Mouse (Mus musculus) CH12.LX (cell line): ENCODE results near the gene Colq. TPM values are rescaled to one million over a fixed set of nuclear protein-coding genes. Genes with fewer than 3 reads are reported as not detected.

Experiments
- DNase-seq: peaks from one replicate; pipeline ENCODE4 v3.0.0-alpha.2; 2013; ENCODE audit errors: extremely low read depth
- H3K27ac ChIP-seq: 2 replicates; pipeline ENCODE4 v1.5.1; 2012; ENCODE audit warnings: low read depth, mild to moderate bottlenecking, control low read depth, moderate library complexity; ENCODE audit not compliant: insufficient read depth
- H3K27me3 ChIP-seq: replicated peaks from 2 replicates; pipeline ENCODE3; 2012; ENCODE audit warnings: inconsistent platforms
- H3K36me3 ChIP-seq, 2 experiments: replicated peaks in 1 of 2; 2 replicates each; pipeline versions ENCODE3 to v1.6.1; 2012; ENCODE audit warnings: inconsistent platforms in 1 of 2, low read length in 1 of 2, mild to moderate bottlenecking in 1 of 2, mixed read lengths in 1 of 2, moderate library complexity in 1 of 2; ENCODE audit not compliant: control insufficient read depth in 1 of 2, insufficient read depth in 1 of 2
- H3K4me1 ChIP-seq, 2 experiments: 2 replicates each; pipeline ENCODE4 v1.6.1; 2012; ENCODE audit warnings: inconsistent platforms in 1 of 2, moderate library complexity in 1 of 2; ENCODE audit not compliant: insufficient read depth in 2 of 2, control insufficient read depth in 1 of 2
- H3K4me2 ChIP-seq: 2 replicates; pipeline ENCODE4 v1.6.1; 2012; ENCODE audit warnings: low read depth, mild to moderate bottlenecking, control low read depth; ENCODE audit not compliant: poor library complexity, insufficient read depth, severe bottlenecking
- H3K4me3 ChIP-seq, 3 experiments: fragments of 150-350 bp in 1 of 3; sonication (generic) in 1 of 3; replicated peaks in 1 of 3; 2 replicates each; pipeline versions ENCODE3 to v1.5.1; 2011 to 2012; ENCODE audit warnings: low read depth in 2 of 3, low read length in 2 of 3, mild to moderate bottlenecking in 2 of 3, moderate library complexity in 2 of 3, control low read depth in 1 of 3, improper control_type of control experiment in 1 of 3, inconsistent platforms in 1 of 3, mixed read lengths in 1 of 3; ENCODE audit not compliant: poor library complexity in 1 of 3
- H3K79me2 ChIP-seq: replicated peaks from 2 replicates; pipeline ENCODE4 v1.6.1; 2012; ENCODE audit warnings: mild to moderate bottlenecking, moderate library complexity; ENCODE audit not compliant: control insufficient read depth, poor library complexity, insufficient read depth, severe bottlenecking; ENCODE audit errors: extremely low read depth
- H3K9ac ChIP-seq: 2 replicates; pipeline ENCODE4 v1.6.1; 2012; ENCODE audit warnings: low read depth, mild to moderate bottlenecking, control low read depth, moderate library complexity; ENCODE audit not compliant: insufficient read depth
- H3K9me3 ChIP-seq: replicated peaks from 2 replicates; pipeline ENCODE3; 2012; ENCODE audit warnings: low read length, inconsistent platforms, mixed read lengths
- CHD2 ChIP-seq: IDR thresholded peaks from 2 replicates; pipeline ENCODE4 v1.6.1; 2011; ENCODE audit warnings: low read length, improper control_type of control experiment
- E2F4 ChIP-seq: IDR thresholded peaks from 2 replicates; pipeline ENCODE4 v1.6.1; 2011; ENCODE audit warnings: low read depth, low read length, improper control_type of control experiment; ENCODE audit not compliant: insufficient replicate concordance
- ELF1 ChIP-seq: IDR thresholded peaks from 2 replicates; pipeline ENCODE4 v1.6.1; 2014; ENCODE audit warnings: low read depth, mild to moderate bottlenecking, inconsistent platforms, low read length, improper control_type of control experiment
- ETS1 ChIP-seq: conservative IDR thresholded peaks from 2 replicates; pipeline ENCODE4 v1.6.1; 2012; ENCODE audit warnings: low read depth, mild to moderate bottlenecking, inconsistent platforms, low read length, improper control_type of control experiment, moderate library complexity
- HCFC1 ChIP-seq: IDR thresholded peaks from 2 replicates; pipeline ENCODE4 v1.6.1; 2012; ENCODE audit warnings: low read depth, mild to moderate bottlenecking, inconsistent platforms, low read length, improper control_type of control experiment
- KAT2A ChIP-seq: IDR thresholded peaks from 2 replicates; pipeline ENCODE4 v1.6.1; 2012; ENCODE audit warnings: low read length, improper control_type of control experiment, inconsistent platforms; ENCODE audit not compliant: insufficient replicate concordance
- MAFK ChIP-seq: IDR thresholded peaks from 2 replicates; pipeline ENCODE4 v1.6.1; 2011; ENCODE audit warnings: low read length, improper control_type of control experiment; ENCODE audit not compliant: insufficient replicate concordance
- MAX ChIP-seq: IDR thresholded peaks from 2 replicates; pipeline ENCODE4 v1.6.1; 2011; ENCODE audit warnings: low read length, improper control_type of control experiment
- MAZ ChIP-seq: IDR thresholded peaks from 2 replicates; pipeline ENCODE4 v1.6.1; 2012; ENCODE audit warnings: low read depth, mild to moderate bottlenecking, inconsistent platforms, low read length, improper control_type of control experiment, moderate library complexity
- MEF2A ChIP-seq: IDR thresholded peaks from 2 replicates; pipeline ENCODE4 v1.6.1; 2014; ENCODE audit warnings: low read depth, mild to moderate bottlenecking, inconsistent platforms, low read length, improper control_type of control experiment, borderline replicate concordance
- MXI1 ChIP-seq: IDR thresholded peaks from 2 replicates; pipeline ENCODE4 v1.6.1; 2011; ENCODE audit warnings: mild to moderate bottlenecking, low read depth, low read length, improper control_type of control experiment
- MYC ChIP-seq: IDR thresholded peaks from 2 replicates; pipeline ENCODE4 v1.6.1; 2011; ENCODE audit warnings: low read depth, mild to moderate bottlenecking, improper control_type of control experiment, low read length
- NELFE ChIP-seq: IDR thresholded peaks from 2 replicates; pipeline ENCODE4 v1.6.1; 2011; ENCODE audit warnings: low read depth, low read length, improper control_type of control experiment
- NRF1 ChIP-seq: IDR thresholded peaks from 2 replicates; pipeline ENCODE4 v1.6.1; 2014; ENCODE audit warnings: low read depth, mild to moderate bottlenecking, inconsistent platforms, low read length, improper control_type of control experiment, moderate library complexity
- POLR2A ChIP-seq: IDR thresholded peaks from 2 replicates; pipeline ENCODE4 v1.6.1; 2011; ENCODE audit warnings: low read depth, mild to moderate bottlenecking, improper control_type of control experiment, low read length
- POLR2AphosphoS2 ChIP-seq: IDR thresholded peaks from 2 replicates; pipeline ENCODE4 v1.6.1; 2011; ENCODE audit warnings: low read depth, low read length, improper control_type of control experiment
- RCOR1 ChIP-seq: conservative IDR thresholded peaks from 2 replicates; pipeline ENCODE4 v1.6.1; 2012; ENCODE audit warnings: low read depth, mild to moderate bottlenecking, inconsistent platforms, low read length, improper control_type of control experiment
- SIN3A ChIP-seq: IDR thresholded peaks from 2 replicates; pipeline ENCODE4 v1.6.1; 2012; ENCODE audit warnings: low read length, improper control_type of control experiment, inconsistent platforms
- TBP ChIP-seq: conservative IDR thresholded peaks from 2 replicates; pipeline ENCODE4 v1.6.1; 2011; ENCODE audit warnings: low read depth, low read length, improper control_type of control experiment
- TCF12 ChIP-seq: IDR thresholded peaks from 2 replicates; pipeline ENCODE4 v1.6.1; 2014; ENCODE audit warnings: low read depth, mild to moderate bottlenecking, inconsistent platforms, low read length, improper control_type of control experiment
- UBTF ChIP-seq: IDR thresholded peaks from 2 replicates; pipeline ENCODE4 v1.6.1; 2012; ENCODE audit warnings: low read depth, mild to moderate bottlenecking, inconsistent platforms, low read length, improper control_type of control experiment, moderate library complexity
- USF1 ChIP-seq: IDR thresholded peaks from 2 replicates; pipeline ENCODE4 v1.6.1; 2014; ENCODE audit warnings: low read depth, mild to moderate bottlenecking, inconsistent platforms, low read length, improper control_type of control experiment
- ZC3H11A ChIP-seq: IDR thresholded peaks from 2 replicates; pipeline ENCODE4 v1.6.1; 2012; ENCODE audit warnings: low read depth, mild to moderate bottlenecking, inconsistent platforms, low read length, improper control_type of control experiment
- ZKSCAN1 ChIP-seq: IDR thresholded peaks from 2 replicates; pipeline ENCODE4 v1.6.1; 2012; ENCODE audit warnings: low read depth, inconsistent platforms, low read length, improper control_type of control experiment, borderline replicate concordance
- dilution Hi-C: fragments of 300-500 bp; cut with MboI; formaldehyde crosslinking; loops from 2 replicates; pipeline ENCODE4 v1.14.3; 2020; ENCODE audit warnings: low sequenced_read_pairs; ENCODE audit not compliant: extremely low pct_unique_long_range_greater_than_20kb, extremely low pct_ligation_motif_present
- in situ Hi-C: fragments of 300-500 bp; cut with MboI; formaldehyde crosslinking; loops from 3 replicates; pipeline ENCODE4 v1.14.3; 2019; ENCODE audit warnings: low sequenced_read_pairs, low pct_ligation_motif_present, low pct_unique_long_range_greater_than_20kb, mixed read lengths
- polyA plus RNA-seq: library from polyadenylated mRNA; unstranded; fragments of >175 nt; gene quantifications from 2 replicates; pipeline ENCODE4 v1.2.1, GENCODE M21; 2012; ENCODE audit warnings: low read depth; ENCODE audit not compliant: insufficient read length
- total RNA-seq, 2 experiments: library from RNA; depleted of rRNA; stranded (reverse); fragments of 300-350 nt in 1 of 2; fragments of >200 nt in 1 of 2; gene quantifications; 2 replicates each; pipeline ENCODE4 v1.2.3; 2012 to 2014

Gene Colq
- total and polyA plus RNA-seq, 3 experiments = 1.7 to 4.6 (median 4.2) TPM

DNA sequence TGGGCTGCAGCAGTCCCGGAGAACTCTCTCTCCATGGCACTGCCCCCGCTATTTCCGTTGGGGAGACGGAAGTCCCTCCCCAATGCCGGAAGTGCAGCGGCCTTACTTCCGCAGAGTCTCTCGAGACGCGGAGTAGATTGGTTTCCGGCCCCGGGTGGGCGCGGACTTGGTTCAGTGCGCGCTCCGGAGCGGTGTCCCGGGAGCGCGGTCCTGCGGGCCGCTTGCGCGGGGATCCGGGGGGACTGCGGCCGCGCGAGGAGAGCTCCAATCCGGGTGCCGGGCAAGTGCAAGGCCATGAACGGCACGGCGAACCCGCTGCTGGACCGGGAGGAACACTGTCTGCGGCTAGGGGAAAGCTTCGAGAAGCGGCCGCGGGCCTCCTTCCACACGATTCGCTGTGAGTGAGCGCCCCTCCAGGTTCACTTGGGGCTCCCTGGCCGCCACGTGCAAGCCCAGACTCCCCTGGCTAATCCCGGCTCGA, 96.1 kb downstream of the Colq start, which contains the start of gene Mettl6:
TSS of gene Mettl6 (minus strand) at position 66 of the 481 bp plus-strand sequence.
- in situ Hi-C loops = no loop called here
- dilution Hi-C loops = no loop called here
- TF ChIP-seq NRF1 (peak; percentile 56), MAZ (no peak; the same call in 1 of the 2 replicates), ELF1 (peak; percentile 95), POLR2AphosphoS2 (peak; percentile 61; the same call in 1 of the 2 replicates), TCF12 (peak; percentile 84), POLR2A (peak; percentile 89), MXI1 (peak; percentile 85; the same call in 1 of the 2 replicates), HCFC1 (peak; percentile 90), MAFK (no peak), ZC3H11A (no peak), KAT2A (peak; percentile 85; the same call in 1 of the 2 replicates), UBTF (peak; percentile 87), MEF2A (peak; percentile 35; the same call in 1 of the 2 replicates), CHD2 (peak; percentile 81), ETS1 (no peak), MAX (peak; percentile 65; the same call in 1 of the 2 replicates), ZKSCAN1 (no peak), MYC (peak; percentile 63; the same call in 1 of the 2 replicates), SIN3A (peak; percentile 90), RCOR1 (0 out of 2 replicates have a peak, but pooled peaks have one; percentile 49), TBP (peak; percentile 81), NELFE (peak; percentile 85), USF1 (no peak), E2F4 (no peak)
- DNase-seq = peak; percentile 93
- Histone ChIP-seq H3K9me3 (no peaks in the 10 kb centered on the region), H3K4me1 (peaks cover 10 to 67% of the 10 kb centered on the region in 2 experiments), H3K36me3 (peaks cover 32 to 53% of the 10 kb centered on the region in 2 experiments), H3K4me2 (peak within 1 kb of the TSS; percentile 78), H3K4me3 (peak within 1 kb of the TSS; percentile 71 to 99 (median 82)), H3K9ac (peak within 1 kb of the TSS; percentile 92), H3K79me2 (peaks cover 78% of the 10 kb centered on the region), H3K27me3 (no peaks in the 10 kb centered on the region), H3K27ac (peak within 1 kb of the TSS; percentile 59)
